In genomic region chr5:127481416-127481815, GRCm38 (mm10) we compare ENCODE assay signal across 8 mouse cellular contexts.
DNase-seq lines count a peak whose midpoint lies in the region; ATAC-seq and TF ChIP-seq lines count a peak whose summit lies in the region.

No protein-coding gene starts in this region.

- no peaks in the 10 kb centered on the region for H3K36me3 ChIP-seq in heart, postnatal 0 days (replicated peaks; ENCODE audit: control insufficient read depth, insufficient read depth, low read length)
- no peaks in the 10 kb centered on the region for H3K36me3 ChIP-seq in forebrain, embryonic 16.5 days (ENCODE audit: control insufficient read depth, insufficient read depth)

- no peak for DNase-seq in heart, postnatal 0 days (ENCODE audit: low spot score)
- no peak for DNase-seq in heart, postnatal 25 days (ENCODE audit: low spot score)
- peak; percentile 35 to 58 for DNase-seq in right cerebral cortex, postnatal 10 days (ENCODE audit: low spot score in 2 of 2)
- no peak for DNase-seq in right cerebral cortex, adult 18-20 months
- DNase-seq in cerebellum, adult 11-12 months, result peak; percentile 32
- peak; percentile 54 for DNase-seq in lung, adult 2 months
- DNase-seq in thymus, postnatal 25 days, result peak; percentile 37

- no peaks in the 10 kb centered on the region for H3K27me3 ChIP-seq in heart, postnatal 0 days (ENCODE audit: control insufficient read depth, insufficient read depth, low read length)
- H3K27me3 ChIP-seq in forebrain, embryonic 16.5 days (replicated peaks; ENCODE audit: control insufficient read depth, insufficient read depth, low read length), result no peaks in the 10 kb centered on the region

- no peak for ATAC-seq in heart, postnatal 0 days (ENCODE audit: insufficient read depth, low read depth)
- ATAC-seq in forebrain, embryonic 16.5 days, result peak; percentile 49

- no peak for TF ChIP-seq POLR2A in lung, adult 2 months (IDR thresholded peaks at IDR 0.05; ENCODE audit: borderline replicate concordance, extremely low read depth, low read depth, low read length)

- TF ChIP-seq CTCF in heart, postnatal 0 days (IDR thresholded peaks at IDR 0.05; ENCODE audit: low read depth), result peak; percentile 68
- TF ChIP-seq CTCF in lung, adult 2 months (IDR thresholded peaks at IDR 0.05; ENCODE audit: insufficient read depth, low read length), result 0 out of 2 replicates have a peak, but pooled peaks have one; percentile 9

- WGBS in heart, postnatal 0 days, result 24% methylated on average over 5 of the region's 5 CpGs
- 16% methylated on average over 5 of the region's 5 CpGs for WGBS in forebrain, embryonic 16.5 days
- WGBS in lung, adult 2 months, result 38% methylated on average over 5 of the region's 5 CpGs

- H3K27ac ChIP-seq in heart, postnatal 0 days (ENCODE audit: low read depth), result no peak overlapping the region
- no peak overlapping the region for H3K27ac ChIP-seq in forebrain, embryonic 16.5 days (ENCODE audit: low read length)

- no peaks in the 10 kb centered on the region; the same call in 1 of the 2 replicates for H3K4me1 ChIP-seq in heart, postnatal 0 days (ENCODE audit: control insufficient read depth, insufficient read depth)
- peaks cover 11% of the 10 kb centered on the region for H3K4me1 ChIP-seq in forebrain, embryonic 16.5 days (replicated peaks; ENCODE audit: control insufficient read depth, insufficient read depth, low read length)
- no peaks in the 10 kb centered on the region; the same call in 1 of the 2 replicates for H3K4me1 ChIP-seq in lung, adult 2 months (ENCODE audit: control insufficient read depth, insufficient read depth, low read length)

- H3K9ac ChIP-seq in heart, postnatal 0 days (replicated peaks; ENCODE audit: low read depth, low read length), result no peak overlapping the region
- no peak overlapping the region for H3K9ac ChIP-seq in forebrain, embryonic 16.5 days (replicated peaks; ENCODE audit: low read depth, low read length)

- no peak overlapping the region for H3K4me2 ChIP-seq in heart, postnatal 0 days (ENCODE audit: low read depth, low read length)
- no peak overlapping the region for H3K4me2 ChIP-seq in forebrain, embryonic 16.5 days (ENCODE audit: low read length)

- no peak for TF ChIP-seq EP300 in heart, postnatal 0 days (IDR thresholded peaks at IDR 0.05; ENCODE audit: low read depth)

- no peaks in the 10 kb centered on the region for H3K9me3 ChIP-seq in heart, postnatal 0 days (replicated peaks; ENCODE audit: control insufficient read depth, low read length)
- H3K9me3 ChIP-seq in forebrain, embryonic 16.5 days (ENCODE audit: control insufficient read depth, low read length), result no peaks in the 10 kb centered on the region

- H3K4me3 ChIP-seq in heart, postnatal 0 days (ENCODE audit: low read depth, low read length), result no peak overlapping the region
- no peak overlapping the region for H3K4me3 ChIP-seq in forebrain, embryonic 16.5 days (replicated peaks; ENCODE audit: low read length)
- H3K4me3 ChIP-seq in lung, adult 2 months (replicated peaks; ENCODE audit: extremely low read depth, low read depth, low read length), result no peak overlapping the region

- intact Hi-C loops in heart, postnatal 25 days (cut with DNase I), result loop anchor here (1.0 to 2.0 kb wide), 2 partner anchors 28 to 321 kb away; no protein-coding TSS in a partner anchor

Comparison
In these comparisons a context has a peak if more than half of its experiments do, and no peak if none do; other contexts are left out.
1. DNase-seq: peak in right cerebral cortex, postnatal 10 days (2 of 2), cerebellum, adult 11-12 months (single experiment), lung, adult 2 months (single experiment) and thymus, postnatal 25 days (single experiment); none in heart, postnatal 0 days (single experiment), heart, postnatal 25 days (single experiment) and right cerebral cortex, adult 18-20 months (single experiment).